ENCODE assay signal across 16 mouse cellular contexts in the genomic region with DNA sequence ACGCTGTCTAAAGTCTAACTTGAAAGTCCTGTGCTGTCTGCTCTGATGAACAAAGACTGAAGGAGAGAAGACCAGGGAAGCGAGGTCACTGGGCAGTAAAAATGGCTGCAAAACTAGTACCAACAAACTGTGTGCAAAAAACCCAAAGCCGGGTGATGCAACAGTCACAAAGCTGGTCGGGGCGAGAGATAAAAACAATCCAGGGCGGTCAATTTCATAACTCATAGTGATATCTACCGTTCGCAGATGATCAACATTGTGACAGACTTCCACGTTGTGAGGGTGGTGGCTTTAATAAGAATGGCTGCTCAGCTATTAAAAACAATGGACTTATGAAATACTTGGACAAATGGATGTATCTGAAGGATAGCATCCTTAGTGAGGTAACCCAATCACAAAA.
"Had no signal": no experiment of that assay in that cellular context is flagged by ENCODE, and none has a peak within 500 bp of the region (broad histone marks: within the 10 kb centered on the region; RNA-seq: fewer than 3 reads in every experiment).

No protein-coding gene starts in this region.

- ATAC-seq: intestine, embryonic 15.5 days; midbrain, embryonic 16.5 days had no signal

- H3K36me3 ChIP-seq: intestine, embryonic 15.5 days; limb, embryonic 15.5 days; liver, embryonic 15.5 days; midbrain, embryonic 12.5 days; neural tube, embryonic 15.5 days had no signal

- H3K27ac ChIP-seq: intestine, embryonic 15.5 days; left cerebral cortex, adult 2 months; limb, embryonic 15.5 days; liver, embryonic 15.5 days; midbrain, embryonic 12.5 days; neural tube, embryonic 15.5 days; stomach, postnatal 0 days had no signal

- H3K4me3 ChIP-seq: intestine, embryonic 15.5 days; left cerebral cortex, adult 2 months; limb, embryonic 15.5 days; liver, embryonic 15.5 days; midbrain, embryonic 12.5 days; neural tube, embryonic 15.5 days had no signal

- H3K9ac ChIP-seq: intestine, embryonic 15.5 days; limb, embryonic 15.5 days; liver, embryonic 15.5 days; lung, embryonic 14.5 days; midbrain, embryonic 12.5 days; neural tube, embryonic 15.5 days had no signal

- H3K4me1 ChIP-seq: intestine, embryonic 15.5 days; limb, embryonic 15.5 days; midbrain, embryonic 12.5 days; neural tube, embryonic 15.5 days had no signal

- DNase-seq: kidney, adult 18-20 months; kidney, postnatal 10 days; lung, embryonic 14.5 days; lung, postnatal 10 days; lung, postnatal 4 days; right cerebral cortex, adult 18-20 months; thymus, adult 2 months; thymus, postnatal 36 days had no signal

- H3K9me3 ChIP-seq: intestine, embryonic 15.5 days; limb, embryonic 15.5 days; liver, embryonic 15.5 days; midbrain, embryonic 12.5 days; neural tube, embryonic 15.5 days had no signal

- H3K4me2 ChIP-seq: intestine, embryonic 15.5 days; limb, embryonic 15.5 days; liver, embryonic 15.5 days; lung, embryonic 14.5 days; midbrain, embryonic 12.5 days; neural tube, embryonic 15.5 days had no signal

- H3K27me3 ChIP-seq: intestine, embryonic 15.5 days; limb, embryonic 15.5 days; midbrain, embryonic 12.5 days; neural tube, embryonic 15.5 days had no signal
